Mouse (Mus musculus): ENCODE results near the gene Prickle1. TPM values are rescaled to one million over a fixed set of nuclear protein-coding genes. Genes with fewer than 3 reads are reported as not detected.

Gene Prickle1
- polyA plus RNA-seq, 1 experiment from 2014 or later: 10.8 TPM

GRCm38 (mm10) chr15:93591371-93591770 lies 4.3 kb downstream of the Prickle1 start:
- Histone ChIP-seq H3K27ac (replicated peaks) (peak overlapping the region; percentile 49; the same call in 1 of the 2 replicates), H3K4me3 (peak overlapping the region; percentile 45), H3K9me3 (replicated peaks) (no peaks in the 10 kb centered on the region), H3K36me3 (no peaks in the 10 kb centered on the region), H3K27me3 (ENCODE audit: low read depth, poor library complexity, severe bottlenecking) (peaks cover 26% of the 10 kb centered on the region), H3K4me1 (peaks cover 39% of the 10 kb centered on the region)
- 45% methylated on average over 7 of the region's 7 CpGs for WGBS
- no peak for DNase-seq (ENCODE audit: low spot score)

- Histone ChIP-seq H3K36me3 (no peaks in the 10 kb centered on the region), H3K27ac (replicated peaks) (no peak overlapping the region), H3K9me3 (replicated peaks) (no peaks in the 10 kb centered on the region), H3K27me3 (ENCODE audit: low read depth, poor library complexity, severe bottlenecking) (peaks cover 15% of the 10 kb centered on the region), H3K4me3 (no peak overlapping the region), H3K4me1 (peaks cover 16% of the 10 kb centered on the region)
- no peak for DNase-seq (ENCODE audit: low spot score)
- 96% methylated on average over 6 of the region's 6 CpGs for WGBS
Observed at GRCm38 (mm10) chr15:93588401-93588800, 7.3 kb downstream of the Prickle1 start.

- Histone ChIP-seq H3K9me3 (replicated peaks) (no peaks in the 10 kb centered on the region), H3K4me3 (no peak overlapping the region), H3K36me3 (no peaks in the 10 kb centered on the region), H3K4me1 (peaks cover 16% of the 10 kb centered on the region), H3K27ac (replicated peaks) (no peak overlapping the region), H3K27me3 (ENCODE audit: low read depth, poor library complexity, severe bottlenecking) (peaks cover 8% of the 10 kb centered on the region)
- DNase-seq (ENCODE audit: low spot score): no peak
- WGBS: 82% methylated on average over 8 of the region's 8 CpGs
Observed at GRCm38 (mm10) chr15:93587660-93588059, 8.0 kb downstream of the Prickle1 start.

GRCm38 (mm10) chr15:93583051-93583450 lies 12.6 kb downstream of the Prickle1 start:
- H3K9me3 ChIP-seq (replicated peaks): peaks cover 1% of the 10 kb centered on the region; the same call in 1 of the 2 replicates
- no peak overlapping the region for H3K4me3 ChIP-seq
- 82% methylated on average over 11 of the region's 11 CpGs for WGBS
- no peak overlapping the region for H3K27ac ChIP-seq (replicated peaks)
- no peak for DNase-seq (ENCODE audit: low spot score)
- H3K4me1 ChIP-seq: no peaks in the 10 kb centered on the region
- no peaks in the 10 kb centered on the region for H3K27me3 ChIP-seq (ENCODE audit: low read depth, poor library complexity, severe bottlenecking)
- H3K36me3 ChIP-seq: no peaks in the 10 kb centered on the region

- H3K36me3 ChIP-seq: no peaks in the 10 kb centered on the region
- H3K4me3 ChIP-seq: no peak overlapping the region
- WGBS: 93% methylated on average over 8 of the region's 8 CpGs
- no peaks in the 10 kb centered on the region for H3K4me1 ChIP-seq
- no peak for DNase-seq (ENCODE audit: low spot score)
- H3K27ac ChIP-seq (replicated peaks): no peak overlapping the region
- H3K9me3 ChIP-seq (replicated peaks): peaks cover 5% of the 10 kb centered on the region; the same call in 1 of the 2 replicates
- no peaks in the 10 kb centered on the region for H3K27me3 ChIP-seq (ENCODE audit: low read depth, poor library complexity, severe bottlenecking)
Observed at GRCm38 (mm10) chr15:93581736-93582135, 14.0 kb downstream of the Prickle1 start.

GRCm38 (mm10) chr15:93579899-93580298 lies 15.8 kb downstream of the Prickle1 start:
- Histone ChIP-seq H3K4me1 (no peaks in the 10 kb centered on the region), H3K4me3 (no peak overlapping the region), H3K27me3 (ENCODE audit: low read depth, poor library complexity, severe bottlenecking) (no peaks in the 10 kb centered on the region), H3K9me3 (replicated peaks) (peaks cover 5% of the 10 kb centered on the region; the same call in 1 of the 2 replicates), H3K36me3 (no peaks in the 10 kb centered on the region), H3K27ac (replicated peaks) (no peak overlapping the region)
- 55% methylated on average over 9 of the region's 9 CpGs for WGBS
- no peak for DNase-seq (ENCODE audit: low spot score)

GRCm38 (mm10) chr15:93579100-93579499 lies 16.6 kb downstream of the Prickle1 start:
- 84% methylated on average over 9 of the region's 9 CpGs for WGBS
- Histone ChIP-seq H3K4me1 (no peaks in the 10 kb centered on the region), H3K9me3 (replicated peaks) (peaks cover 5% of the 10 kb centered on the region; the same call in 1 of the 2 replicates), H3K27me3 (ENCODE audit: low read depth, poor library complexity, severe bottlenecking) (no peaks in the 10 kb centered on the region), H3K36me3 (no peaks in the 10 kb centered on the region), H3K27ac (replicated peaks) (no peak overlapping the region), H3K4me3 (no peak overlapping the region)
- no peak for DNase-seq (ENCODE audit: low spot score)

GRCm38 (mm10) chr15:93576361-93576760 lies 19.3 kb downstream of the Prickle1 start:
- no peaks in the 10 kb centered on the region for H3K36me3 ChIP-seq
- H3K27me3 ChIP-seq (ENCODE audit: low read depth, poor library complexity, severe bottlenecking): no peaks in the 10 kb centered on the region
- H3K4me3 ChIP-seq: no peak overlapping the region
- peaks cover 5% of the 10 kb centered on the region; the same call in 1 of the 2 replicates for H3K9me3 ChIP-seq (replicated peaks)
- no peaks in the 10 kb centered on the region for H3K4me1 ChIP-seq
- DNase-seq (ENCODE audit: low spot score): no peak
- H3K27ac ChIP-seq (replicated peaks): no peak overlapping the region
- 81% methylated on average over 9 of the region's 9 CpGs for WGBS

GRCm38 (mm10) chr15:93575884-93576283 lies 19.8 kb downstream of the Prickle1 start:
- 22% methylated on average over 5 of the region's 5 CpGs for WGBS
- Histone ChIP-seq H3K27me3 (ENCODE audit: low read depth, poor library complexity, severe bottlenecking) (no peaks in the 10 kb centered on the region), H3K27ac (replicated peaks) (no peak overlapping the region), H3K4me1 (no peaks in the 10 kb centered on the region), H3K36me3 (no peaks in the 10 kb centered on the region), H3K9me3 (replicated peaks) (peaks cover 5% of the 10 kb centered on the region; the same call in 1 of the 2 replicates), H3K4me3 (no peak overlapping the region)
- DNase-seq (ENCODE audit: low spot score): peak; percentile 70

GRCm38 (mm10) chr15:93572889-93573288 lies 22.8 kb downstream of the Prickle1 start:
- no peak for DNase-seq (ENCODE audit: low spot score)
- no peak overlapping the region for H3K27ac ChIP-seq (replicated peaks)
- H3K4me1 ChIP-seq: 0 out of 2 replicates have a peak, but pooled peaks cover under 1% of the 10 kb centered on the region
- H3K36me3 ChIP-seq: no peaks in the 10 kb centered on the region
- WGBS: 94% methylated on average over 10 of the region's 10 CpGs
- H3K27me3 ChIP-seq (ENCODE audit: low read depth, poor library complexity, severe bottlenecking): no peaks in the 10 kb centered on the region
- no peak overlapping the region for H3K4me3 ChIP-seq
- peaks cover 2% of the 10 kb centered on the region; the same call in 1 of the 2 replicates for H3K9me3 ChIP-seq (replicated peaks)

GRCm38 (mm10) chr15:93570881-93571495 lies 24.7 kb downstream of the Prickle1 start:
- H3K36me3 ChIP-seq: no peaks in the 10 kb centered on the region
- no peak for DNase-seq (ENCODE audit: low spot score)
- WGBS: 77% methylated on average over 11 of the region's 11 CpGs
- H3K4me1 ChIP-seq: 0 out of 2 replicates have a peak, but pooled peaks cover 5% of the 10 kb centered on the region
- no peaks in the 10 kb centered on the region for H3K9me3 ChIP-seq (replicated peaks)
- no peak overlapping the region for H3K27ac ChIP-seq (replicated peaks)
- H3K27me3 ChIP-seq (ENCODE audit: low read depth, poor library complexity, severe bottlenecking): no peaks in the 10 kb centered on the region
- H3K4me3 ChIP-seq: no peak overlapping the region

- Histone ChIP-seq H3K36me3 (no peaks in the 10 kb centered on the region), H3K4me3 (no peak overlapping the region), H3K27ac (replicated peaks) (no peak overlapping the region), H3K9me3 (replicated peaks) (no peaks in the 10 kb centered on the region), H3K27me3 (ENCODE audit: low read depth, poor library complexity, severe bottlenecking) (no peaks in the 10 kb centered on the region), H3K4me1 (0 out of 2 replicates have a peak, but pooled peaks cover 5% of the 10 kb centered on the region)
- WGBS: 89% methylated on average over 3 of the region's 3 CpGs
- DNase-seq (ENCODE audit: low spot score): no peak
Observed at GRCm38 (mm10) chr15:93568911-93569310, 26.8 kb downstream of the Prickle1 start.

GRCm38 (mm10) chr15:93567546-93568307 lies 28.0 kb downstream of the Prickle1 start:
- Histone ChIP-seq H3K36me3 (no peaks in the 10 kb centered on the region), H3K4me1 (peaks cover 9% of the 10 kb centered on the region; the same call in 1 of the 2 replicates), H3K4me3 (no peak overlapping the region), H3K9me3 (replicated peaks) (no peaks in the 10 kb centered on the region), H3K27me3 (ENCODE audit: low read depth, poor library complexity, severe bottlenecking) (no peaks in the 10 kb centered on the region), H3K27ac (replicated peaks) (no peak overlapping the region)
- DNase-seq (ENCODE audit: low spot score): no peak
- 88% methylated on average over 14 of the region's 14 CpGs for WGBS
